Mouse (Mus musculus): Measurements from ENCODE around the gene Sash1. TPM values are rescaled to one million over a fixed set of nuclear protein-coding genes. Genes with fewer than 3 reads are reported as not detected.

The Sash1 gene
- polyA plus RNA-seq (2012; rRNA removed), result 23.8 and 25.5 TPM in 2 replicates

DNA sequence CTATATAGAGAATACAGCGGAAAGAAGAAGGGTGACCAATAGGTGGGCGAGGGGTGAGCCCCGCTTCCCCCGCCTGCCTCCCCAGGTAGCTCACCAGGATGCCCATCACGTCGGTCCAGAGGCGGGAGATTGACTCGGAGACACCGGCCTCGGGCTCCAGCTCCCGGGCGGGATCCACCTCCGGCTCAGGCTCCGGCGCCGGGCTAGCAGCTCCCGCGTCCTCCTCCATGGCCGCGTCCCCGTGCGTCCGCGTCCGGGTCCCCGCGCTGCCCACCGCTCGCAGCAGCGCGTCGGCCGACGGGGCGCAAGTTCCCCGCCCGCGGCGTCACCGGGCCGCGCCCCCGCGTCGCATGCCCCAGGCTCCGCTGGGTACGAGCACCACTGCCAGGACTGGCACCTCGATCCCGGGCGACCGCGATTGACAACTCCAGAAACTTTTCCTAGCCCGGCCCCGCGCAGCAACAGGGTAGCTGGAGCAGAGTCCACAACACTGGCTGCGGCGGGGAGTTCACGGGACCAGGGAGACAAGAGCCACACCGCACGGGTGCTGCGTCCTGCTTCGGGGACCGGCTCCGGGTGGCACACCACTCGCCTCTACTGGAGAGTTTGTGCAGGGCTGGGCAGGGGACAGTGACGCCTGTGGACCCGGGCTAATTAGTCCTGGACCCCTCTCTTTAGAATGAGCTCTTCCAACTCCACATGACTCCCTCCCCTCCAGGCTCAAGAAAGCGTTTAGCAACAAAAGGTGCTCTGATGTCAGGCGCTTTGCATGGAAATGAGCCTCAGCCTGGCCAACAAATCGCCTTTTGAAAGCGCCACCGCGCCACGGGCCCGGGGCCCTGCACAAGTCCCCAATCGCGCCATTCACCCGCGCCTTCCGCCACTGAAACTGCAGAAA lies at the start of gene Sash1:
Gene Sash1 (minus strand): TSS at position 441 of the 898 bp plus-strand sequence.
- peak within 1 kb of the TSS; percentile 41 for H3K4me3 ChIP-seq (ENCODE audit: insufficient read depth, low read length)
- no peaks in the 10 kb centered on the region for H3K4me1 ChIP-seq (ENCODE audit: control insufficient read depth, insufficient read depth, low read length)
- TF ChIP-seq POLR2A (IDR thresholded peaks at IDR 0.05; ENCODE audit: extremely low read depth, insufficient read depth, low read length), result peak; percentile 54; the same call in 1 of the 2 replicates
- no peak for TF ChIP-seq CTCF (IDR thresholded peaks at IDR 0.05; ENCODE audit: extremely low read depth, insufficient read depth, low read length)
- peak within 1 kb of the TSS; percentile 83 for H3K27ac ChIP-seq (ENCODE audit: insufficient read depth, low read length)

DNA sequence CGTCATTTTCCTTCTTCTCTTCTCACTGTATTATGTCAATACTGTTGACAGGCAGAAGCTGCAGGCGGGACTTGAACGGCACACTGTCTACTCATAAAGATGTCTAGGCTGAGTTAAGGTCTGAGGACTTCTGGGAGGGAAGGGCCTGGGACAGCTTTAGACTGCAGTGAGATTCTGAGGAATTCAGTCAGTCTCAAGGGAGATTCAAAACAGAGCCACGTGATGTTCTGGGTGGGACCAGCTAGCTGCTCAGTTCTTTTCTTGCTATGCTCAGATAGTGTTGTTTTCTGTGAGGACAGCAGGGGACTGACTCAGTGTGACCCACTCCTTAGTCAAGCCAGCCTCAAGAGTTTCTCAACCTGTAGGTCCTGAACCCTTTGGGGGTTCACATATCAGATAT lies 49.7 kb upstream of the Sash1 start:
- H3K4me1 ChIP-seq (ENCODE audit: control insufficient read depth, insufficient read depth, low read length), result no peaks in the 10 kb centered on the region
- H3K4me3 ChIP-seq (ENCODE audit: insufficient read depth, low read length), result no peak overlapping the region
- no peak overlapping the region for H3K27ac ChIP-seq (ENCODE audit: insufficient read depth, low read length)
- TF ChIP-seq CTCF (IDR thresholded peaks at IDR 0.05; ENCODE audit: extremely low read depth, insufficient read depth, low read length), result no peak
- no peak for TF ChIP-seq POLR2A (IDR thresholded peaks at IDR 0.05; ENCODE audit: extremely low read depth, insufficient read depth, low read length)

- TF ChIP-seq CTCF (IDR thresholded peaks at IDR 0.05; ENCODE audit: extremely low read depth, insufficient read depth, low read length), result no peak
- TF ChIP-seq POLR2A (IDR thresholded peaks at IDR 0.05; ENCODE audit: extremely low read depth, insufficient read depth, low read length), result no peak
- Histone ChIP-seq H3K4me3 (ENCODE audit: insufficient read depth, low read length) (no peak overlapping the region), H3K27ac (ENCODE audit: insufficient read depth, low read length) (no peak overlapping the region), H3K4me1 (ENCODE audit: control insufficient read depth, insufficient read depth, low read length) (no peaks in the 10 kb centered on the region; the same call in 1 of the 2 replicates)
These were observed 47.8 kb upstream of the Sash1 start for GRCm38 (mm10) chr10:8933451-8934372.

DNA sequence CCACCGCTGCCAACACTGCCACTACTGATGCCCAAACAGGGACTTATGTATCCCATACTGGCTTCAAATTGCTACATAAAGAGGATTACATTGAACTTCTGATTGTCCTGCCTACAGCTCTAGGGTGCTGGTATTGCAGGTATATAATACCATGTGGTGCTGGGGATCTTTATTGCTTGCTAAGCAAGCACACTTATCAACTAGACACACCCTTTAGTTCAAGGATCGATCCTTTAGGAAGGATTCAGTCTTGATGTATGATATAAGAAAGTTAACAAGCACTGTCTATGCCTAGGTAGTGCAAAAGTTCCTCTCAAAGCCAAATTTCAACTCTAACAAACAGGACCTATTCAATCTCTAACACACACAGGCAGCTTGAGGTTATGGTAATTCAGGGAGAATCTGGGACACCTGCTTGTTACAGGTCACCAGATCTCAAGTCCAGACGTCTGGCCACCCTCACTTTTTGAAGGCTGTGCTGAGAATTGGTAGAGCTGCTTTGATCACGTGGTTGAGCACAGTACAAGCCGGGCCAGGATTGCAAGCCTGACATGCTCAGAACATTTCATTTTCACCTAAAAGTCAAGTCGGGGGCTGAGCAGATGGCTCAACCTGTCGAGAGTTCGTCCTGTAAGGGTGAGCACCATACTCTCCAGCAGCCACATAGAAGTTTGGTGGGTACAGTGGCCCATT lies 45.8 kb upstream of the Sash1 start:
- H3K4me3 ChIP-seq (ENCODE audit: insufficient read depth, low read length), result no peak overlapping the region
- TF ChIP-seq CTCF (IDR thresholded peaks at IDR 0.05; ENCODE audit: extremely low read depth, insufficient read depth, low read length) (no peak), POLR2A (IDR thresholded peaks at IDR 0.05; ENCODE audit: extremely low read depth, insufficient read depth, low read length) (no peak)
- no peak overlapping the region for H3K27ac ChIP-seq (ENCODE audit: insufficient read depth, low read length)
- H3K4me1 ChIP-seq (ENCODE audit: control insufficient read depth, insufficient read depth, low read length), result no peaks in the 10 kb centered on the region; the same call in 1 of the 2 replicates

- no peak overlapping the region for H3K27ac ChIP-seq (ENCODE audit: insufficient read depth, low read length)
- no peak for TF ChIP-seq CTCF (IDR thresholded peaks at IDR 0.05; ENCODE audit: extremely low read depth, insufficient read depth, low read length)
- no peak for TF ChIP-seq POLR2A (IDR thresholded peaks at IDR 0.05; ENCODE audit: extremely low read depth, insufficient read depth, low read length)
- H3K4me1 ChIP-seq (ENCODE audit: control insufficient read depth, insufficient read depth, low read length), result no peaks in the 10 kb centered on the region; the same call in 1 of the 2 replicates
- H3K4me3 ChIP-seq (ENCODE audit: insufficient read depth, low read length), result no peak overlapping the region
These were observed 44.8 kb upstream of the Sash1 start for GRCm38 (mm10) chr10:8930672-8931071.

- TF ChIP-seq POLR2A (IDR thresholded peaks at IDR 0.05; ENCODE audit: extremely low read depth, insufficient read depth, low read length), result no peak
- no peak for TF ChIP-seq CTCF (IDR thresholded peaks at IDR 0.05; ENCODE audit: extremely low read depth, insufficient read depth, low read length)
- no peak overlapping the region for H3K4me3 ChIP-seq (ENCODE audit: insufficient read depth, low read length)
- 0 out of 2 replicates have a peak overlapping the region, but pooled peaks have one; percentile 51 for H3K27ac ChIP-seq (ENCODE audit: insufficient read depth, low read length)
- no peaks in the 10 kb centered on the region; the same call in 1 of the 2 replicates for H3K4me1 ChIP-seq (ENCODE audit: control insufficient read depth, insufficient read depth, low read length)
These were observed 43.1 kb upstream of the Sash1 start for GRCm38 (mm10) chr10:8928775-8929647.

DNA sequence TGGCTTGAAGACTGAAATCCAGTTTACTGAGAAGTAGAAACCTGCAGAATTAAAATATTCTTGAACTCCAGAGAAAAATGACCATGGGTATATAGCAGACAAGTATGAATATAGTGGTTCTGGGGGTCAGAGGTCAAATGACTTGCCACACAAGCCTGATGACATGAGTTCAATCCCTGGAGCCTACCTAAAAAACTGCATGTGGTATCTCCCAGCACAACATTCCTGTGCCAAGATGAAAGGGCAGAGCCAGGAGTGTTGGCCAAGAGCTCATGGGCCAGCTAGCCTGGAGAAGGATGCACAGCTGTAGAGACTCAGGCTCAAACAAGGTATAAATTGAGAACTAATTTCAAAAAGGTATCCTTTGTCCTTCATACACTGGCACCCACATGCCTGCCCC lies 42.4 kb upstream of the Sash1 start:
- H3K27ac ChIP-seq (ENCODE audit: insufficient read depth, low read length), result no peak overlapping the region
- TF ChIP-seq POLR2A (IDR thresholded peaks at IDR 0.05; ENCODE audit: extremely low read depth, insufficient read depth, low read length) (no peak), CTCF (IDR thresholded peaks at IDR 0.05; ENCODE audit: extremely low read depth, insufficient read depth, low read length) (no peak)
- no peaks in the 10 kb centered on the region; the same call in 1 of the 2 replicates for H3K4me1 ChIP-seq (ENCODE audit: control insufficient read depth, insufficient read depth, low read length)
- H3K4me3 ChIP-seq (ENCODE audit: insufficient read depth, low read length), result no peak overlapping the region

- no peaks in the 10 kb centered on the region; the same call in 1 of the 2 replicates for H3K4me1 ChIP-seq (ENCODE audit: control insufficient read depth, insufficient read depth, low read length)
- no peak overlapping the region for H3K4me3 ChIP-seq (ENCODE audit: insufficient read depth, low read length)
- H3K27ac ChIP-seq (ENCODE audit: insufficient read depth, low read length), result no peak overlapping the region
- no peak for TF ChIP-seq POLR2A (IDR thresholded peaks at IDR 0.05; ENCODE audit: extremely low read depth, insufficient read depth, low read length)
- no peak for TF ChIP-seq CTCF (IDR thresholded peaks at IDR 0.05; ENCODE audit: extremely low read depth, insufficient read depth, low read length)
These were observed 41.0 kb upstream of the Sash1 start for GRCm38 (mm10) chr10:8926906-8927305.

All from cortical plate, adult 2 months (tissue).